Mouse (Mus musculus) spleen, adult 2 months (tissue): ENCODE data around the gene Kdm5b. TPM values are rescaled to one million over a fixed set of nuclear protein-coding genes. Genes with fewer than 3 reads are reported as not detected.
A peak's percentile ranks its signal among the peaks of the same experiment; 100 is the strongest.
"Not testable (repeated sequence)": the region's sequence is repeated elsewhere in the genome, so short reads cannot be mapped to it uniquely, and the experiment has no call there.

Source experiments
- DNase-seq, 2 experiments: peaks; one replicate each; pipeline versions ENCODE4 v3.0.0 to v3.0.0-alpha.2; 2012 to 2021; ENCODE audit warnings: low spot score in 2 of 2, low read depth in 1 of 2
- H3K27ac ChIP-seq: fragments of 200-500 bp; 2 replicates; pipeline ENCODE4 v1.5.1; 2012; ENCODE audit warnings: low read length, inconsistent platforms; ENCODE audit not compliant: insufficient read depth
- H3K27me3 ChIP-seq: fragments of 200-500 bp; 2 replicates; pipeline ENCODE4 v1.6.1; 2012; ENCODE audit warnings: mild to moderate bottlenecking, moderate library complexity, low read length, inconsistent platforms; ENCODE audit not compliant: control insufficient read depth, insufficient read depth
- H3K36me3 ChIP-seq: fragments of 200-500 bp; 2 replicates; pipeline ENCODE4 v1.6.1; 2012; ENCODE audit warnings: mild to moderate bottlenecking, low read length, inconsistent platforms; ENCODE audit not compliant: control insufficient read depth, insufficient read depth
- H3K4me1 ChIP-seq: fragments of 200-500 bp; 2 replicates; pipeline ENCODE4 v1.6.1; 2011; ENCODE audit warnings: inconsistent platforms; ENCODE audit not compliant: control insufficient read depth, insufficient read depth, insufficient read length
- H3K4me3 ChIP-seq: fragments of 200-500 bp; 2 replicates; pipeline ENCODE4 v1.5.1; 2011; ENCODE audit warnings: mild to moderate bottlenecking, inconsistent platforms; ENCODE audit not compliant: insufficient read depth, insufficient read length; ENCODE audit errors: extremely low read depth
- CTCF ChIP-seq: fragments of 200-500 bp; IDR thresholded peaks from 2 replicates; pipeline ENCODE4 v1.5.1; 2011; ENCODE audit warnings: mild to moderate bottlenecking, inconsistent platforms; ENCODE audit not compliant: insufficient read depth, insufficient read length, insufficient replicate concordance; ENCODE audit errors: extremely low read depth
- POLR2A ChIP-seq: fragments of 200-500 bp; IDR thresholded peaks from 2 replicates; pipeline ENCODE4 v1.6.1; 2011; ENCODE audit warnings: low read depth, low read length, inconsistent platforms
- WGBS: fragments of 180-500 bp; shearing (Covaris S2); methylation state at CpG from one replicate; pipeline ENCODE4 v1.1.7; 2018; 5-methylcytosine and 5-hydroxymethylcytosine counted together
- polyA plus RNA-seq: library from polyadenylated mRNA; depleted of rRNA; stranded (reverse); fragments of >200 nt; gene quantifications from 2 replicates; pipeline ENCODE4 v1.2.3, GENCODE M21; 2012

The Kdm5b gene
- polyA plus RNA-seq, 1 experiment = 4.8 TPM

DNA sequence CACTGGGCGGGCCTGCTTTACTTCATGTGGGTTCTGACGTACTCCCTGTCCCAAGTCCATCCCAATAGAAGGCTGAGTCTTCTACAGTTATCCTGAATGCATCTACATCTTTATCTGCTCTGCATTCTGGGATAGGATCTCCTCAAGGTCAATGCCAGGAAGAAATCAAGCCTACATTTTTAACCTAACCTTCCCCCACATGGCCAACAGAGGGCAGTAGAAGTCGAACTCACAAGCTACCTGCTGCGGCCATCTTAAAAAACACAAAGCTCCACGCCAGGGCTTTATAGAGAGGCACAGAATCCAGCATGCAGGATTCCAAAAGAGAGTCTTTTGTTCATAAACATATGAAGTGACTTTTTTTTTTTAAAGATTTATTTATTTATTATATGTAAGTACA, 35.5 kb upstream of the Kdm5b start:
- TF ChIP-seq POLR2A (no peak), CTCF (peak; percentile 24; the same call in 1 of the 2 replicates)

DNA sequence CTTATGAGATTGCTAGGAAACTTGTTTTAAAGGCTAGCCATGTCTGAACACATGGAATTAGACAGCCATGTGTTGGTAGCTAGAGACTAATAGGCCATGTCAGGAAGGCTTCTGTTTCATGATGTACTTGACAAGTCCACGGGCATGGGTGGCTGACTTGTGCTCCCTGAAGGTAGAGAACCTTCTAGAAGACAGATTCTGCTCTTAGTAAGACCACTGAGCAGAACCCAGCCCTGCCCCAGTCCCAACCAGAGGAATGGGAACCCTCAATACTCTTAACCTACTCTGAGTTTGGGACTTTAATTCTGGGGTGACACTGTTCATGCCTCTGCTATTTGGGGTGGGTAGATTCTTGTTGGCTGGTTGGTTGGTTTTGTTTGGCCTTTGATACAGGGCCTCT, 35.0 kb upstream of the Kdm5b start:
- H3K27ac ChIP-seq = no peak overlapping the region
- no peak for TF ChIP-seq CTCF
- TF ChIP-seq POLR2A = no peak
- no peak for DNase-seq
- WGBS = 87% methylated on average over 1 of the region's 1 CpGs
- H3K4me3 ChIP-seq = no peak overlapping the region
- H3K4me1 ChIP-seq = no peaks in the 10 kb centered on the region
- H3K27me3 ChIP-seq = no peaks in the 10 kb centered on the region
- no peaks in the 10 kb centered on the region for H3K36me3 ChIP-seq

More for the DNA sequence above, 35.5 kb upstream of the Kdm5b start:
- no peak overlapping the region for H3K4me3 ChIP-seq
- no peak overlapping the region for H3K27ac ChIP-seq
- no peaks in the 10 kb centered on the region for H3K36me3 ChIP-seq
- peak; percentile 9 to 19 for DNase-seq
- WGBS = 59% methylated on average over 5 of the region's 5 CpGs
- no peaks in the 10 kb centered on the region for H3K4me1 ChIP-seq
- H3K27me3 ChIP-seq = no peaks in the 10 kb centered on the region

DNA sequence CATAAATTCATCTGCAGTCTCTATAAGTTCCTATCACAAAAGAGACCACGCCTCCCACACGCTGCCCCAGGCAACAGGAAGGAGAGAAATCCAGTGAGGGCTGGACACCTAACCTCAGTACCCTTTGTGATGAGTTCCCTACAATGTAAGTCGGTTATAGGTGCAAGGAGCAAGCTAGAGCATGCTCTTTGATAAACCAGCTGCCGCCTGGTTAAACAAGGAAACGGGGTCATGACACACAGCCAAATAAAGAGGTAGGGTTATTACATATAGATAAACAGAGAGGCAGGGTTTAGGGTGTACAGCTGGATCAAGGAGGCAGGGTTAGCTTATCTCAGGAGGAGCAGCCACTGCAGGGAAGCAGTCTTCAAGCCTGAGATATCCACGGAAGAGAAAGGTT, 33.2 kb upstream of the Kdm5b start:
- no peak overlapping the region for H3K27ac ChIP-seq
- no peaks in the 10 kb centered on the region for H3K36me3 ChIP-seq
- DNase-seq = no peak
- H3K27me3 ChIP-seq = no peaks in the 10 kb centered on the region
- no peaks in the 10 kb centered on the region for H3K4me1 ChIP-seq
- no peak overlapping the region for H3K4me3 ChIP-seq
- TF ChIP-seq CTCF = no peak
- no peak for TF ChIP-seq POLR2A
- 81% methylated on average over 6 of the region's 6 CpGs for WGBS

DNA sequence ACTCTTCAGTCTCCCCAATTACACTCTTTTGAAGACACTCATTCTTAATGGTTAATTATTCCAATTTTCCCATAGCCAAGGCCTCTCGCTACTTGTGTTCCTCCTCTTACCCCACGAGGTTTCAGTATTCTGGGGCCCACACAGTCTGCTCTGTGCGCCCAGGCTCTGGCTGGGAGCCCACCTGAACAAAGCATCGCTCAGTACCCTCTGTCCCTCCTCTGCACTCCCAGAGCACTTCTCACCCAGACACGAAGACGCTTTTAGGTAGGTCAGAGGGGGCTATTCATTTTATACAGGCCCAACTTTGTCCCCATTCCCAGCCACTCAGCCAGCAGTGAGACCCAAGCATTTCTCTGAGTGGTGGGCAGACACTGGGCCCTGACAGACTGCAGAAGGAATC, 29.4 kb upstream of the Kdm5b start:
- TF ChIP-seq POLR2A (no peak), CTCF (no peak)
- Histone ChIP-seq H3K4me1 (no peaks in the 10 kb centered on the region), H3K36me3 (no peaks in the 10 kb centered on the region), H3K4me3 (no peak overlapping the region), H3K27me3 (no peaks in the 10 kb centered on the region), H3K27ac (no peak overlapping the region)
- WGBS = 87% methylated on average over 6 of the region's 6 CpGs
- DNase-seq = no peak

DNA sequence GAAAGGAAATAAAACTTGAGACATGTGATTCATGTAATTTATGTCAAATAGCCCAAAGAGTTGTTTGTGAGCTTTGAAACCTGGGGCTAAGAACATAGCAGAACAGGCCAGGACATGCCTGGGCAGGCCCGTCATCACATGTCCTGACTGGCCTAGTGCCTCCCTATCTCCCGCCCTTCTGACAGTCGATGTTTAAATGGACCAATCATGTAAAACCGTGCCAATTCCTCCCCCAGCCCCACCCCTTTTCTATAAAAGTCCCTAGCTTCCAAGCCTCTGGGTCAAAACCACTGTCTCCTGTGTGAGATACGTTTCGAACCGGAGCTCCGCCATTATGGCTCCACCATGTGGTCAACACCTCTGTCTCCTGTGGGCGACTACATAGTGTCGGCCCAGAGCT, 26.3 kb upstream of the Kdm5b start:
- not testable (repeated sequence) for H3K4me1 ChIP-seq, H3K4me3 ChIP-seq, H3K27me3 ChIP-seq, H3K36me3 ChIP-seq, DNase-seq, H3K27ac ChIP-seq
- 95% methylated on average over 10 of the region's 10 CpGs for WGBS

DNA sequence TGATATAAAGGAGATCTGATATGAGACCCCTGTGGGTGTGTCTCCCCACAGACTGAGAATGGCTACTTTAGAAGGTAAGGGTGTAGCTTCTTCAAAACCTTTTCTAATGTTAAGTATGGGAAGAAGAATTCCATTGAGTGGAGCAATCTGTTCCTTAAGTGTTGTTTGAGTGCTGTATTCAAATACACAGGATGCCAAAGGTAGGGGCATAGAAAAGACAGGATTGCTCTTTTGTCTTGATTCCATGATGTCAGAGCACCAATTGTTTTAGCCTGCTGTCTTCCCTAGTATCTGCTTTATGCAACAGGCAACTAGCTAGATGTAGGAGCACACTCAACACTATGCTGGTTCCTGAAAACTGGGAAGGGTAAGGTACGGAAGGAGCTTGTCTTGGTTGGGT, 24.9 kb upstream of the Kdm5b start:
- WGBS = 100% methylated on average over 1 of the region's 1 CpGs
- H3K27me3 ChIP-seq = no peaks in the 10 kb centered on the region
- no peaks in the 10 kb centered on the region for H3K4me1 ChIP-seq
- H3K4me3 ChIP-seq = no peak overlapping the region
- H3K27ac ChIP-seq = no peak overlapping the region
- TF ChIP-seq CTCF (no peak), POLR2A (no peak)
- no peak for DNase-seq
- H3K36me3 ChIP-seq = no peaks in the 10 kb centered on the region

DNA sequence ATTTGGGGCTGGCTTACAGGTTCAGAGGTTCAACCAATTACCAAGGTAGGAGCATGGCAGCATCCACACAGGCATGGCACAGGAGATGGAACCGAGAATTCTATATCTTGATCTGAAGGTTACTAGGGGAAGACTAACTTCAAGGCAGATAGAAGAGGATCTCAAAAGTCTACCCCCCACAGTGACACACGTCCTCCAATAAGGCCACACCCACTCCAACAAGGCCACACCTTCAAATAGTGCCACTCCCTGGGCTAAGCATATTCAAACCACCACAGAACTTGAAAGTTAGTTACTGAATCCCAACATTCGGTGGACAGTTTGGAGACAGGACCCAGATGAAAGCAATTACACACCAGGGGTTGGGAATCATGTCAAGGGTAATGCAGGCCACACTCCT, 24.5 kb upstream of the Kdm5b start:
- DNase-seq = no peak
- TF ChIP-seq CTCF (no peak), POLR2A (no peak)

DNA sequence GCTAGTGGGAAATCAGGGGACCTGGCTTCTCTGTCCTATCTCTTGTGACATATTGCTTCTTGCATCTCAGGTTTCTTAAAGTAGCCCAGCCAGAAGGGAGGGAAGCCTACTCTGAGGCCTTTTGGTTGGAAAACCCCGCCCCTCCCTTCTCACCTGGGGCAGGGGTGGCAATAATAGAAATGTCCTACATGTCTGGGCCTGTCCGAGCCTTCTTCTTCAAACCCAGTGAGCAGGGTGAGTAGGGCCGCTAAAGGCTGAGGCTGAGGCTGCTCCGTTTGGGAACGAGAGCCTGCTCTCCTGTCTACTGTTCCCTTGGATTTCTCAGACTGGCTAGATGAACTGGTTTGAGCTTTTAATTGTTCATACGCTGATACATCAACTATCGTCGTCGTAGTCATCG, 19.4 kb upstream of the Kdm5b start:
- Histone ChIP-seq H3K4me3 (no peak overlapping the region), H3K27ac (no peak overlapping the region), H3K4me1 (no peaks in the 10 kb centered on the region), H3K27me3 (no peaks in the 10 kb centered on the region), H3K36me3 (no peaks in the 10 kb centered on the region)
- WGBS = 94% methylated on average over 10 of the region's 10 CpGs
- DNase-seq = no peak
- TF ChIP-seq CTCF (no peak), POLR2A (no peak)

More for the DNA sequence above, 24.5 kb upstream of the Kdm5b start:
- 77% methylated on average over 3 of the region's 3 CpGs for WGBS
- no peak overlapping the region for H3K4me3 ChIP-seq
- H3K4me1 ChIP-seq = no peaks in the 10 kb centered on the region
- no peaks in the 10 kb centered on the region for H3K27me3 ChIP-seq
- no peaks in the 10 kb centered on the region for H3K36me3 ChIP-seq
- no peak overlapping the region for H3K27ac ChIP-seq
